Mouse (Mus musculus): ENCODE measurements around the gene Plcb4. TPM values are rescaled to one million over a fixed set of nuclear protein-coding genes. Genes with fewer than 3 reads are reported as not detected.

Plcb4 gene
- total RNA-seq, 2 experiments from 2014 or later, result 22.5 to 33.7 TPM

DNA sequence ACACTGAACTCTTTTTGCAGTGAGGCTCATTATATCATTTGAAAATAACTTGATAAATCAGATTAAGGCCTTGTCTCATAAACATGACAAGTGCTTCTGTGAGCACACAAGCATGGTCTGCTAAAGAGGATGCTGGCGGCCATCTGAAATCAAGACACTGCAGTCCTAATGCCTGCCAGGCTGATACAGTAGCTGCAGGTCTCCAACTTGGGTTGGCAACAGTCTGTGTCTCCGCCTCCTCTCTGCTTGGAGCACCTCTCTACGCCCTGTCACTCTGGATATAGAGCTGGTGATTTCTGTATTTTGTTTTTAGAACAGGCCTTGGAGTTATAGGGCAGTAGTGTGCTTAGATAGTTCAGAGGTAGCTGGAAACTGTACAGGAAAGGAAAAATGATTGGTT, 188.1 kb downstream of the Plcb4 start:
- DNase-seq (ENCODE audit: low spot score in 2 of 2), result no peak

GRCm38 (mm10) chr2:135847738-135848137, 188.9 kb downstream of the Plcb4 start:
- no peak for DNase-seq (ENCODE audit: low spot score in 2 of 2)

DNA sequence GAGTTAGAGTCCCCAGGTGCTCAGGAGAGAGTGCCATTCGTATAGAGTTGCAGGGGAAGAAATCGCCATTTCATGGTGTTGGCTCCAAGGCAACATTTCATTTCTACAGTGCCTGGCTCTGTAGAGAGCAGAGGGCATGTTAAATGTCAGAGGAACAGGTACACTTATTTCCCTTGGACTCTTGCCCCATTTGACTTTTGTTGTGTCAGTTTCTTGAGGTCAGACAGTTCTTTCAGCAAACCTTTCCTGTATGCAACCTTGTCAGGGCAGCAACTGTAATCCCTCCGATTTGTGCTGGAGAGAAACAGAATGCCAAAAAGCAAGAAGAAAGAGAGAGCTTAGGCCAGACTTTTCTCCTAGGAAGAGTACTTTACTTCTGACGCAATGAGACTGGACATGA, 189.4 kb downstream of the Plcb4 start:
- DNase-seq (ENCODE audit: low spot score in 2 of 2), result no peak

GRCm38 (mm10) chr2:135851964-135852363, 193.2 kb downstream of the Plcb4 start:
- DNase-seq (ENCODE audit: low spot score in 2 of 2), result no peak

GRCm38 (mm10) chr2:135853085-135853484, 194.3 kb downstream of the Plcb4 start:
- DNase-seq (ENCODE audit: low spot score in 2 of 2), result no peak

- no peak for DNase-seq (ENCODE audit: low spot score in 2 of 2)
Observed at GRCm38 (mm10) chr2:135854059-135854458, 195.2 kb downstream of the Plcb4 start.

DNA sequence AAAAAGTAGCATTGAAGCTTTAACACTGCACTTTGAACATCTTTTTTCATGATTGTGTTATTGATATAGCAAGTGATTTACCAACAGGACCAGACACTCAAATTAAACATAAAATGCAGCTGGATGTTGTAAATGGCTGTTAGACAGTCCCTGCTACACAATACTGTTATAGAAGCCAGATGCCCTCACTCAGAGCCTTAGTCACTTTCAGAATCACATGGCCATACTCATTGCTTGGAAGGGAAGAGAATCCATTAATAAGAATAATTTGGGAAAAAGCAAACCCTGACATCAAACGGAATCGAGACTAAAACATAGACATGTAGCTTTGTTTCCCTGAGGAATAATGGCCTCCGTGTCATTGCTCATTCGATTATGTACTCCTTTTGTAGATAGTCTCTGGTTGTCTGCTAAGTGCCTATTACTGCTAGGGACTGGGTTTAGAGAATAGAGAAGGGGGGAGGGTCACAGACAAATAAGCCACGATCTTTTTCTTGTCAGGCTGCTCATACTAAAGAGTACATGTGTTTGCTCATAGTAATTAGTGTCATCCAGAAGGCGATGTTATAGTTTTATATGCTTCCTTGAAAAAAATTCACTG, 197.2 kb downstream of the Plcb4 start:
- no peak for DNase-seq (ENCODE audit: low spot score in 2 of 2)

DNA sequence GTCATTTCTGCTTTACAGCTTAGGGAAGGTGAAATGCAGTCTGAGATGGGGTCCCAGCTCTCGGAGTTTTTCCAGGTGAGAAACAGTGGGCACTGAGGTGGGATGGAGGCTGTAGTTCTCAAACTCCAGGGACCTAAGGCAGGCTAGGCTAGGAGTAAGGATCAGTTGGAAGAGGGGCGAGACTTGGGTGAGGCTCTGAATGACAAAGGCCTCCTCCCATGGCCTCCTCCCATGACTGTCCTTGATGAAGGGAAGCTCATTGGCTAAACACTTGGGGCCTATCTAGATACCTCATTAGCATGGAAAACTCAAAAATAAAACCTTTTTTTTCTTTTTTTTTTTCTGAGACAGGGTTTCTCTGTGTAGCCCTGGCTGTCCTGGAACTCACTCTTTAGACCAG, 198.0 kb downstream of the Plcb4 start:
- no peak for DNase-seq (ENCODE audit: low spot score in 2 of 2)

GRCm38 (mm10) chr2:135861531-135862488, 203.0 kb downstream of the Plcb4 start:
- no peak for DNase-seq (ENCODE audit: low spot score in 2 of 2)

DNA sequence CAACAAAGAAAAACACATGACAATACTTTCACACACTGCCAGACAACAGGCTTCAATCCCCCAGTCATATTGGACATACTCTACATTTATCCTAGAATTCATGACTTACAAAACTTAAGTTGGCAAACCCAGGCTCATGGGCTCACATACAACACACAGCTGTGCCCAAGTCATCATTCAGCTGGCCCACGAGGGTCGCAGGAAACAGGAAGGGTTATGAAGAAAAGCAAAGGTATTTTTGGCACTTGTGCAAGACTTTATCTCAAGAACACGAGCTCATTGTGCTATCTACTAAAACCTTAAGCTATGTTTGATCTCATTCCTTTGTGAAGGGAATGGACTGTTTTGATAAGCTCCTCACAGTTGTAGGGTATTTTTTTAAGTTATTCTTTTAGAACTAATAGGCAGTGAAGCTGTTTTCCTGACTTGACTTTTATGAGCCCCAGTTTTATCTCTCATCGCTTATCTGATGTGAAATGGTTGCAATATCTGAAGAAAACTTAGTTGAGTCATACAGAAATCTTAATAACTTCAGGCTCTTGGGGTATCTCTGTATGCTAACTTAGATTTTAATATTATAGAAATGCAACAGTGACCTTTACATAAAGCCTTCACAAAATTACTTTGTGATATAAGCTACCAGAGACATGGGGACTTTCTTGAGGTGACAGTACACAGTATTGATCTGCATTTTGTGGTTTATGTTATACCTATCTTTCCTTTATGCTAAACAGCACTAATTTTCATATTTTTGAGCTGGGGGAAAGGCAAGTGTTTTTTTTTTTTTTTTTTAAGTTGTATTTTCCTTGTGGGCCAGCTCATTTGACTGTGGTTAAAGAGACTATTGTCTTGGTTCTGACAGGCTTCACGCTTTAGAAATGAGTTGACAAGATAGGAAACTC, 203.9 kb downstream of the Plcb4 start:
- DNase-seq (ENCODE audit: low spot score in 2 of 2), result no peak

DNA sequence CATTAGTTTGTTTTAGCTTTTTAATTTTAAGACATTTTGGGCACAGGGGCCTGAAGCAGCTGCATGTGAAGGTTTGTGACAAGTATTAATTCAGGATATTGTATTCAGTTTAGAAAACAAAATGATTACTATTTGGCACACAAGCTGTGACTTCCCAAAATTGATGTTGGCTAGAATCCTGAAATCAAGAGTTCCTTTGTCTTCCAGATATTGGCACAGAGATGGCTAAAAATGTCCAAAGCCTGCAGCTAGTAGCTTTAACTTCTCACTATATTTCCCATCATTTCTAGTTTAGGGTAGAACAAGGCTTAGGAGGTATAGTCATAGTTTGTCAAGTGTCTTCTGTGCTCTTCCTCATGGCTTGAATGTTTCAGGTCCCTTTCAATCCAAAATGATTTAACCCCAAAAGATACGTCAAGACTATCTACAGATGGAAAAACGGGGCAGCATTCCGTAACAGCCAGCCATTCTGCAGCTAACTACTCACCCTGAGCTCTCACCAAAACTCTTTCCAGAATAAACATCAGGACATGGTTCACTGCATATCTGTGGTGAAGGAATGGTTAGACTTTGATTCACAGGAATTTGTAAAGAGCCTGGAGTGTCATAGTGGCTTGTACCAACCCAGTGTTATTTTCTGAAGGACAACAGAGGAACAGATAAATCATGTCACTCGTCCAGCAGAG, 204.7 kb downstream of the Plcb4 start:
- no peak for DNase-seq (ENCODE audit: low spot score in 2 of 2)

- DNase-seq (ENCODE audit: low spot score in 2 of 2), result no peak
Observed at GRCm38 (mm10) chr2:135866421-135866820, 207.6 kb downstream of the Plcb4 start.

DNA sequence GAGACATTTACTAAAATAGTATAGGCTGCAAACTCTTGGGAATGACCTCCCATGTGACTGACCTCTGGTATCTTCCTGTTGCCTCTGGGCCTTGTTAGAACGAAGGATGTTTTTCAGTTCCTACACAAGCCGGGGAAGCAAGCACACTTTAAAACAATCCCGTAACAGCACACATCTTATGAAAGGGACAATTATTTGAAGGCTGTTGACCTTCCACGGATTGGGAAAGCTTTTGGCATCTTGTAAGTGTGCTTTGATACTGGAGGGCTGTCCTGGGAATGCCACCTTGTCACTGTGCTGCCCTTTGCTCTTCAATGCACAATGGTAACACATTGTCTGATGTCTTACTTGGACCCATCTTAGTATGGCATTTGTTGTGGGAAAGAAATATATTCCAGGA, 208.0 kb downstream of the Plcb4 start:
- DNase-seq (ENCODE audit: low spot score in 2 of 2), result no peak

DNA sequence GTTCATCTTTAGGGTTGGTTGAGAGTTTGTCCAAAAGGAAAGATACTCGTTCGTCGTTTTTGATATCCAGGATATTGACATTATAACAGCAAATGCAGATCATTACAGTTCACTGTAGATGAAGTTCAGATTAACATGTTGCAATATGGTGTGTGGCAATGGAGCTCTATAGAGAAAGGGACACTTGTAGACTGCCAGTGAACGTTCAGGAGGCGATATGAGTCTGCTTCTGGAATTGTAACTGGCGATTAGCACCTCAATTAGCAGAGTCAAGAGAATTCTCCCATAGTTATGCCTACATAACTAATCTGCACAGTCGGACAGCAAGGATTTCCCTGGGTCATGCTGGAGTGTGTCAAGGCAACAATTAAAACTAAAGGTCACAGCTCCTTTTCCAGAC, 210.8 kb downstream of the Plcb4 start:
- DNase-seq (ENCODE audit: low spot score in 2 of 2), result no peak

DNA sequence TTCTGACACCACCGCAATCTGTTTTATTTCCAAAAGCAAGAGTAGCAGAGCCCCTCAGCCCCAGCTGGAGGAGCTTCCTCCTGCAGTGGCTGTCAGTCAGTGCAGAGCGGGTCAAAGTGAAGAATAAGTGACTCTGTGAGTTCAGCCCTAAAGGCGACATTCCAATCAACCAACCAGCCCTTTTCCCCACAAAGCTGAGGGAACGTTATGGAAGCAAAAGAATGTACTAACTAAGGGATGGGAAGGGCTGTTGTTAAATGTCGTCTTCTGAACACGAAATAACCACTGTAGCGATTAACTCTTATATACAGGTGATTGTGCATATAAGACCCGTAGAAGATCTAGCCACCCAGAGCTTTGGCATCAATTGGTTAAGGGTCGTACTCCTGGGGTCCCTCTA, 214.3 kb downstream of the Plcb4 start:
- no peak for DNase-seq (ENCODE audit: low spot score in 2 of 2)

DNA sequence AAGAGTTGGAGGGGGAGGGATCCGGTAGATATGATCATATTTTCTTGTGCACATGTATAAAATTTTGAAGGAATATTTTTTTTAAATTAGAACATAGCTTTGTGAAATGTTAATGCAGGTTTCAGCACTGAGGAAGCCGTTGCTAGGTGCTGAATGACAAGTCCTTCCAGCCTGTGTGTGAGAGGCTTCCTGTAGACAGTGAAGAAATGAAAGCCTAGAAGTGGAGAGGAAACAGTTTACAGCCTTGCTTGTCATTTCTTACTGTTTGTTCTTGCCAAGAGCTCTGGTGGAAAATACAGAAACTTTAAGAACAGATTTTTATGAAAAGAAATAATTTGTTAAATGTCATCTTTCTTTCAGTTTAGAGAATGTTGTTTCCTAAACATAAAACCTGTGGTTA, 214.9 kb downstream of the Plcb4 start:
- no peak for DNase-seq (ENCODE audit: low spot score in 2 of 2)

- no peak for DNase-seq (ENCODE audit: low spot score in 2 of 2)
Observed at GRCm38 (mm10) chr2:135875549-135875948, 216.7 kb downstream of the Plcb4 start.

DNA sequence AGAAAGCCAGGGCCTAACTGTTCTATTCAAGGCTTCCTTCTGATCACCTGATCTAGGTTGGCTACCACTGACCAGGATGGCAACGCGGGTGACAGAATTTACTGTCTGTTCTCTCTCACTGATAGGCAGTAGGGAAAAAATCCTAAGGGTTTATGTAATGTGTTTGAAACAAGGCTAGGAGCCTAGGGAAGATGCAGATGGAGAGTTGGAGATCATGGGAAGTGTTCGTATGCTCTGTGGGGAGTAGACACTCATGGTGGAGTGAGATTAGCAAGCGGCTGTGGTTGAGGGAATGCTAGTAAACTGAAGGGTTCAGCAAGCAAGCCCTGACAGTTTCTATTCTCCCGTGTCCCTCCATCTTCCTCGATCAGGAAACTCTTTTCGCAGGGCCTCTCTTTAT, 220.5 kb downstream of the Plcb4 start:
- DNase-seq (ENCODE audit: low spot score in 2 of 2), result no peak

GRCm38 (mm10) chr2:135880269-135880760, 221.5 kb downstream of the Plcb4 start:
- DNase-seq (ENCODE audit: low spot score in 2 of 2), result no peak

- no peak for DNase-seq (ENCODE audit: low spot score in 2 of 2)
Observed at GRCm38 (mm10) chr2:135883359-135883758, 224.5 kb downstream of the Plcb4 start.
